Mouse (Mus musculus): ENCODE measurements around the gene C87436.

Gene C87436

GRCm38 (mm10) chr6:86438272-86439118 is at the start of gene C87436:
Gene C87436, plus strand, starts transcription at chr6:86438374.
- DNase-seq, result peak; percentile 92

GRCm38 (mm10) chr6:86388461-86388860 is 49.7 kb upstream of the C87436 start:
- DNase-seq, result no peak

GRCm38 (mm10) chr6:86391326-86391725 is 46.8 kb upstream of the C87436 start:
- peak; percentile 27 for DNase-seq

GRCm38 (mm10) chr6:86393187-86393586 is 45.0 kb upstream of the C87436 start:
- no peak for DNase-seq

- DNase-seq, result no peak
Observed at GRCm38 (mm10) chr6:86394078-86394720, 44.0 kb upstream of the C87436 start.

GRCm38 (mm10) chr6:86395021-86395420 is 43.2 kb upstream of the C87436 start:
- DNase-seq, result no peak

GRCm38 (mm10) chr6:86395969-86396368 is 42.2 kb upstream of the C87436 start:
- DNase-seq, result no peak

GRCm38 (mm10) chr6:86396581-86397256 is 41.5 kb upstream of the C87436 start, which contains the start of gene Pcyox1:
Gene Pcyox1, minus strand, starts transcription at chr6:86397154.
- DNase-seq, result peak; percentile 91

GRCm38 (mm10) chr6:86397257-86397980 is 40.8 kb upstream of the C87436 start:
- DNase-seq, result no peak

GRCm38 (mm10) chr6:86398986-86399385 is 39.2 kb upstream of the C87436 start:
- DNase-seq, result no peak

- no peak for DNase-seq
Observed at GRCm38 (mm10) chr6:86399995-86400394, 38.2 kb upstream of the C87436 start.

GRCm38 (mm10) chr6:86400972-86401371 is 37.2 kb upstream of the C87436 start:
- peak; percentile 79 for DNase-seq

- DNase-seq, result no peak
Observed at GRCm38 (mm10) chr6:86402681-86403607, 35.2 kb upstream of the C87436 start.

GRCm38 (mm10) chr6:86403728-86404099 is 34.5 kb upstream of the C87436 start:
- DNase-seq, result peak; percentile 89

GRCm38 (mm10) chr6:86404100-86404861 is 33.9 kb upstream of the C87436 start, which contains the start of gene Tia1:
Gene Tia1, plus strand, starts transcription at chr6:86404219.
- peak; percentile 98 for DNase-seq

GRCm38 (mm10) chr6:86404996-86405395 is 33.2 kb upstream of the C87436 start:
- DNase-seq, result no peak

- no peak for DNase-seq
Observed at GRCm38 (mm10) chr6:86406306-86406705, 31.9 kb upstream of the C87436 start.

- DNase-seq, result no peak
Observed at GRCm38 (mm10) chr6:86418711-86419110, 19.5 kb upstream of the C87436 start.

- no peak for DNase-seq
Observed at GRCm38 (mm10) chr6:86419239-86419638, 18.9 kb upstream of the C87436 start.

GRCm38 (mm10) chr6:86420491-86420890 is 17.7 kb upstream of the C87436 start:
- no peak for DNase-seq

- DNase-seq, result no peak
Observed at GRCm38 (mm10) chr6:86426358-86426757, 11.8 kb upstream of the C87436 start, which contains the start of gene Gm44790. Gene Gm44790, plus strand, starts transcription at chr6:86426658.

Data from liver (tissue).